Mouse (Mus musculus) midbrain, embryonic 15.5 days (tissue): ENCODE results near the gene Rbfox2. TPM values are rescaled to one million over a fixed set of nuclear protein-coding genes. Genes with fewer than 3 reads are reported as not detected.
"Not testable (repeated sequence)": the region's sequence is repeated elsewhere in the genome, so short reads cannot be mapped to it uniquely, and the experiment has no call there.

Experiments
- ATAC-seq: fragments of 200-750 bp; cut with Nextera tagmentation; replicated peaks from 2 replicates; pipeline ENCODE4 v1.8.0; 2017; ENCODE audit warnings: moderate TSS enrichment
- H3K27ac ChIP-seq: fragments of 300-500 bp; sonication (generic); 2 replicates; pipeline ENCODE4 v1.5.1; 2015; ENCODE audit warnings: mild to moderate bottlenecking, inconsistent platforms
- H3K27me3 ChIP-seq: fragments of 300-500 bp; sonication (generic); replicated peaks from 2 replicates; pipeline ENCODE4 v1.6.1; 2015; ENCODE audit warnings: inconsistent platforms
- H3K36me3 ChIP-seq: fragments of 300-500 bp; sonication (generic); replicated peaks from 2 replicates; pipeline ENCODE4 v1.6.1; 2015; ENCODE audit warnings: inconsistent platforms
- H3K4me1 ChIP-seq: fragments of 300-500 bp; sonication (generic); 2 replicates; pipeline ENCODE4 v1.6.1; 2015; ENCODE audit warnings: inconsistent platforms
- H3K4me2 ChIP-seq: fragments of 300-500 bp; sonication (generic); 2 replicates; pipeline ENCODE4 v1.6.1; 2015; ENCODE audit warnings: inconsistent platforms, mild to moderate bottlenecking, moderate library complexity
- H3K4me3 ChIP-seq: fragments of 300-500 bp; sonication (generic); 2 replicates; pipeline ENCODE4 v1.5.1; 2015; ENCODE audit warnings: mild to moderate bottlenecking, inconsistent platforms
- H3K9ac ChIP-seq: fragments of 300-500 bp; sonication (generic); 2 replicates; pipeline ENCODE4 v1.6.1; 2015; ENCODE audit warnings: mild to moderate bottlenecking, inconsistent platforms
- H3K9me3 ChIP-seq: fragments of 300-500 bp; sonication (generic); 2 replicates; pipeline ENCODE4 v1.6.1; 2016; ENCODE audit warnings: inconsistent platforms
- WGBS: fragments of 180-500 bp; shearing (Covaris S2); methylation state at CpG from one replicate; pipeline ENCODE4 v1.1.7; 2015; ENCODE audit warnings: mixed read lengths; 5-methylcytosine and 5-hydroxymethylcytosine counted together
- polyA plus RNA-seq: library from polyadenylated mRNA; unstranded; fragments of >200 nt; fragmentation: Nextera tagmentation; extraction: Ambion mirVana; gene quantifications from 2 replicates; pipeline ENCODE4 v1.2.1, GENCODE M21; 2015

Rbfox2 gene
- polyA plus RNA-seq, 1 experiment from 2014 or later: 185 TPM

GRCm38 (mm10) chr15:77290352-77290751 is 16.5 kb downstream of the Rbfox2 start:
- H3K27ac ChIP-seq: no peak overlapping the region
- H3K4me3 ChIP-seq: no peak overlapping the region
- 76% methylated on average over 2 of the region's 2 CpGs for WGBS
- no peaks in the 10 kb centered on the region for H3K9me3 ChIP-seq
- no peaks in the 10 kb centered on the region for H3K36me3 ChIP-seq
- ATAC-seq: no peak
- H3K27me3 ChIP-seq: no peaks in the 10 kb centered on the region
- no peak overlapping the region for H3K9ac ChIP-seq
- no peak overlapping the region for H3K4me2 ChIP-seq
- H3K4me1 ChIP-seq: 0 out of 2 replicates have a peak, but pooled peaks cover 4% of the 10 kb centered on the region

GRCm38 (mm10) chr15:77280130-77280529 is 26.7 kb downstream of the Rbfox2 start:
- Histone ChIP-seq H3K4me3 (no peak overlapping the region), H3K27me3 (no peaks in the 10 kb centered on the region), H3K9me3 (no peaks in the 10 kb centered on the region), H3K4me1 (peaks cover 4% of the 10 kb centered on the region; the same call in 1 of the 2 replicates), H3K4me2 (no peak overlapping the region), H3K9ac (no peak overlapping the region), H3K36me3 (no peaks in the 10 kb centered on the region), H3K27ac (no peak overlapping the region)
- no peak for ATAC-seq
- 91% methylated on average over 1 of the region's 1 CpGs for WGBS

- 57% methylated on average over 5 of the region's 5 CpGs for WGBS
- Histone ChIP-seq H3K27ac (no peak overlapping the region), H3K9ac (no peak overlapping the region), H3K4me3 (no peak overlapping the region), H3K36me3 (no peaks in the 10 kb centered on the region), H3K4me2 (no peak overlapping the region), H3K27me3 (no peaks in the 10 kb centered on the region), H3K4me1 (peaks cover 4% of the 10 kb centered on the region; the same call in 1 of the 2 replicates), H3K9me3 (no peaks in the 10 kb centered on the region)
- no peak for ATAC-seq
Measured at GRCm38 (mm10) chr15:77278825-77279224, 28.0 kb downstream of the Rbfox2 start.

- H3K4me1 ChIP-seq: peaks cover 9% of the 10 kb centered on the region; the same call in 1 of the 2 replicates
- no peak overlapping the region for H3K9ac ChIP-seq
- no peaks in the 10 kb centered on the region for H3K27me3 ChIP-seq
- ATAC-seq: no peak
- H3K4me2 ChIP-seq: no peak overlapping the region
- no peaks in the 10 kb centered on the region for H3K9me3 ChIP-seq
- no peak overlapping the region for H3K27ac ChIP-seq
- WGBS: 72% methylated on average over 3 of the region's 3 CpGs
- no peaks in the 10 kb centered on the region for H3K36me3 ChIP-seq
- H3K4me3 ChIP-seq: no peak overlapping the region
Measured at GRCm38 (mm10) chr15:77276838-77277725, 29.7 kb downstream of the Rbfox2 start.

- H3K9me3 ChIP-seq: no peaks in the 10 kb centered on the region
- H3K9ac ChIP-seq: no peak overlapping the region
- no peak for ATAC-seq
- no peaks in the 10 kb centered on the region for H3K27me3 ChIP-seq
- no peak overlapping the region for H3K4me2 ChIP-seq
- H3K36me3 ChIP-seq: no peaks in the 10 kb centered on the region
- WGBS: 71% methylated on average over 1 of the region's 1 CpGs
- no peak overlapping the region for H3K4me3 ChIP-seq
- H3K4me1 ChIP-seq: peaks cover 9% of the 10 kb centered on the region; the same call in 1 of the 2 replicates
- H3K27ac ChIP-seq: no peak overlapping the region
Measured at GRCm38 (mm10) chr15:77276300-77276699, 30.5 kb downstream of the Rbfox2 start.

GRCm38 (mm10) chr15:77275572-77275971 is 31.2 kb downstream of the Rbfox2 start:
- WGBS: 96% methylated on average over 2 of the region's 2 CpGs
- Histone ChIP-seq H3K27me3 (no peaks in the 10 kb centered on the region), H3K4me2 (no peak overlapping the region), H3K4me3 (no peak overlapping the region), H3K27ac (no peak overlapping the region), H3K9ac (no peak overlapping the region), H3K9me3 (no peaks in the 10 kb centered on the region), H3K4me1 (peaks cover 9% of the 10 kb centered on the region; the same call in 1 of the 2 replicates), H3K36me3 (no peaks in the 10 kb centered on the region)
- ATAC-seq: no peak

- no peak overlapping the region for H3K27ac ChIP-seq
- no peak overlapping the region for H3K4me2 ChIP-seq
- peaks cover 9% of the 10 kb centered on the region; the same call in 1 of the 2 replicates for H3K4me1 ChIP-seq
- no peaks in the 10 kb centered on the region for H3K36me3 ChIP-seq
- no peak for ATAC-seq
- H3K9me3 ChIP-seq: no peaks in the 10 kb centered on the region
- H3K4me3 ChIP-seq: no peak overlapping the region
- H3K27me3 ChIP-seq: no peaks in the 10 kb centered on the region
- 90% methylated on average over 6 of the region's 6 CpGs for WGBS
- H3K9ac ChIP-seq: no peak overlapping the region
Measured at GRCm38 (mm10) chr15:77273947-77274346, 32.9 kb downstream of the Rbfox2 start.

- WGBS: 94% methylated on average over 5 of the region's 5 CpGs
- Histone ChIP-seq H3K4me3 (no peak overlapping the region), H3K27me3 (no peaks in the 10 kb centered on the region), H3K27ac (no peak overlapping the region), H3K9me3 (no peaks in the 10 kb centered on the region), H3K36me3 (no peaks in the 10 kb centered on the region), H3K9ac (no peak overlapping the region), H3K4me1 (peaks cover 13% of the 10 kb centered on the region), H3K4me2 (no peak overlapping the region)
- ATAC-seq: no peak
Measured at GRCm38 (mm10) chr15:77271285-77271684, 35.5 kb downstream of the Rbfox2 start.

GRCm38 (mm10) chr15:77269496-77269895 is 37.3 kb downstream of the Rbfox2 start:
- H3K4me2 ChIP-seq, H3K27me3 ChIP-seq, ATAC-seq, H3K4me3 ChIP-seq, H3K9ac ChIP-seq, H3K9me3 ChIP-seq, H3K36me3 ChIP-seq, H3K27ac ChIP-seq: not testable (repeated sequence)
- peaks cover 17% of the 10 kb centered on the region for H3K4me1 ChIP-seq
- WGBS: 83% methylated on average over 1 of the region's 1 CpGs

- WGBS: 87% methylated on average over 3 of the region's 3 CpGs
- no peak overlapping the region for H3K27ac ChIP-seq
- H3K4me3 ChIP-seq: no peak overlapping the region
- H3K9me3 ChIP-seq: no peaks in the 10 kb centered on the region
- no peaks in the 10 kb centered on the region for H3K27me3 ChIP-seq
- no peak overlapping the region for H3K4me2 ChIP-seq
- no peak for ATAC-seq
- no peaks in the 10 kb centered on the region for H3K36me3 ChIP-seq
- no peak overlapping the region for H3K9ac ChIP-seq
- H3K4me1 ChIP-seq: peaks cover 17% of the 10 kb centered on the region
Measured at GRCm38 (mm10) chr15:77268415-77268814, 38.4 kb downstream of the Rbfox2 start.

GRCm38 (mm10) chr15:77265318-77265717 is 41.5 kb downstream of the Rbfox2 start:
- no peak overlapping the region for H3K9ac ChIP-seq
- H3K27me3 ChIP-seq: no peaks in the 10 kb centered on the region
- H3K9me3 ChIP-seq: no peaks in the 10 kb centered on the region
- WGBS: 36% methylated on average over 4 of the region's 4 CpGs
- H3K36me3 ChIP-seq: no peaks in the 10 kb centered on the region
- no peak for ATAC-seq
- H3K4me1 ChIP-seq: peaks cover 12% of the 10 kb centered on the region
- no peak overlapping the region for H3K4me3 ChIP-seq
- no peak overlapping the region for H3K27ac ChIP-seq
- H3K4me2 ChIP-seq: no peak overlapping the region

- H3K9ac ChIP-seq: no peak overlapping the region
- H3K36me3 ChIP-seq: no peaks in the 10 kb centered on the region
- no peak overlapping the region for H3K4me3 ChIP-seq
- ATAC-seq: no peak
- H3K27ac ChIP-seq: no peak overlapping the region
- no peaks in the 10 kb centered on the region for H3K9me3 ChIP-seq
- peaks cover 12% of the 10 kb centered on the region for H3K4me1 ChIP-seq
- 92% methylated on average over 5 of the region's 5 CpGs for WGBS
- no peaks in the 10 kb centered on the region for H3K27me3 ChIP-seq
- H3K4me2 ChIP-seq: no peak overlapping the region
Measured at GRCm38 (mm10) chr15:77264314-77264713, 42.5 kb downstream of the Rbfox2 start.

- H3K9ac ChIP-seq: no peak overlapping the region
- H3K4me2 ChIP-seq: no peak overlapping the region
- no peak for ATAC-seq
- H3K36me3 ChIP-seq: no peaks in the 10 kb centered on the region
- H3K27me3 ChIP-seq: no peaks in the 10 kb centered on the region
- no peaks in the 10 kb centered on the region for H3K9me3 ChIP-seq
- no peak overlapping the region for H3K4me3 ChIP-seq
- WGBS: 92% methylated on average over 2 of the region's 2 CpGs
- H3K27ac ChIP-seq: no peak overlapping the region
- H3K4me1 ChIP-seq: peaks cover 20% of the 10 kb centered on the region
Measured at GRCm38 (mm10) chr15:77262782-77263181, 44.0 kb downstream of the Rbfox2 start.
